In genomic region chr4:117068035-117068434, GRCm38 (mm10) we compare ENCODE assay signal across 26 mouse cellular contexts. TPM values are rescaled to one million over a fixed set of nuclear protein-coding genes. Genes with fewer than 3 reads are reported as not detected.
DNase-seq lines count a peak whose midpoint lies in the region; ATAC-seq and TF ChIP-seq lines count a peak whose summit lies in the region.
"Had no signal": no experiment of that assay in that cellular context is flagged by ENCODE, and none has a peak within 500 bp of the region (broad histone marks: within the 10 kb centered on the region; RNA-seq: fewer than 3 reads in every experiment).

No protein-coding gene starts in this region.

- no peak overlapping the region for H3K4me3 ChIP-seq in gastrocnemius, adult 2 months
- H3K4me3 ChIP-seq in liver, postnatal 0 days (ENCODE audit: low read depth, low read length), result no peak overlapping the region
- H3K4me3 ChIP-seq in liver, embryonic 12.5 days, result no peak overlapping the region
- H3K4me3 ChIP-seq: embryonic facial prominence, embryonic 10.5 days; embryonic facial prominence, embryonic 12.5 days; forebrain, embryonic 13.5 days; forebrain, embryonic 15.5 days had no signal

- H3K4me2 ChIP-seq in liver, postnatal 0 days (ENCODE audit: low read depth, low read length), result no peak overlapping the region
- no peak overlapping the region for H3K4me2 ChIP-seq in liver, embryonic 12.5 days
- H3K4me2 ChIP-seq: embryonic facial prominence, embryonic 12.5 days; forebrain, embryonic 13.5 days; forebrain, embryonic 15.5 days had no signal

- H3K9ac ChIP-seq in liver, postnatal 0 days (replicated peaks), result no peak overlapping the region
- H3K9ac ChIP-seq in liver, embryonic 12.5 days, result no peak overlapping the region
- H3K9ac ChIP-seq: embryonic facial prominence, embryonic 12.5 days; forebrain, embryonic 13.5 days; forebrain, embryonic 15.5 days had no signal

- peak overlapping the region; percentile 51; the same call in 1 of the 2 replicates for H3K27ac ChIP-seq in gastrocnemius, adult 2 months
- H3K27ac ChIP-seq in liver, postnatal 0 days (ENCODE audit: low read depth), result no peak overlapping the region
- no peak overlapping the region for H3K27ac ChIP-seq in liver, embryonic 12.5 days
- H3K27ac ChIP-seq: embryonic facial prominence, embryonic 10.5 days; embryonic facial prominence, embryonic 12.5 days; forebrain, embryonic 13.5 days; forebrain, embryonic 15.5 days had no signal

- no peaks in the 10 kb centered on the region for H3K9me3 ChIP-seq in liver, postnatal 0 days (ENCODE audit: low read length)
- no peaks in the 10 kb centered on the region for H3K9me3 ChIP-seq in liver, embryonic 12.5 days (replicated peaks)
- H3K9me3 ChIP-seq: embryonic facial prominence, embryonic 10.5 days; embryonic facial prominence, embryonic 12.5 days; forebrain, embryonic 13.5 days; forebrain, embryonic 15.5 days; G1E had no signal

- DNase-seq in gastrocnemius, adult 2 months, result no peak
- no peak for DNase-seq in gastrocnemius, postnatal 4 days (ENCODE audit: low spot score in 2 of 2)
- peak; percentile 36 for DNase-seq in liver, postnatal 0 days
- DNase-seq in yolk sac, embryonic 10.5 days (ENCODE audit: low spot score), result peak; percentile 42
- DNase-seq: adrenal gland, adult 8-10 months; adrenal gland, postnatal 14 days; adrenal gland, postnatal 36 days; B cell, adult 2 months; cerebellum, adult 11-12 months; cerebellum, adult 2 months; cerebellum, adult 9-10 months; cerebellum, postnatal 10 days; cerebellum, postnatal 25 days had no signal

- TF ChIP-seq EP300 in liver, postnatal 0 days (IDR thresholded peaks at IDR 0.05; ENCODE audit: low read depth), result no peak

- intact Hi-C loops in gastrocnemius, adult 2 months (cut with DNase I), result no loop called here

- H3K4me1 ChIP-seq in liver, postnatal 0 days (ENCODE audit: insufficient read depth), result no peaks in the 10 kb centered on the region
- peaks cover 19% of the 10 kb centered on the region for H3K4me1 ChIP-seq in liver, embryonic 12.5 days
- H3K4me1 ChIP-seq: embryonic facial prominence, embryonic 12.5 days; forebrain, embryonic 15.5 days had no signal

- H3K27me3 ChIP-seq in liver, postnatal 0 days (ENCODE audit: insufficient read depth, low read length), result no peaks in the 10 kb centered on the region
- H3K27me3 ChIP-seq in liver, embryonic 12.5 days (replicated peaks), result no peaks in the 10 kb centered on the region
- H3K27me3 ChIP-seq: CH12.LX; embryonic facial prominence, embryonic 12.5 days; forebrain, embryonic 13.5 days; forebrain, embryonic 15.5 days; Patski had no signal

- 68% methylated on average over 7 of the region's 7 CpGs for WGBS in liver, postnatal 0 days (ENCODE audit: insufficient replicate concordance)
- 80% methylated on average over 7 of the region's 7 CpGs for WGBS in liver, embryonic 12.5 days (ENCODE audit: insufficient replicate concordance)

- H3K36me3 ChIP-seq in liver, postnatal 0 days (replicated peaks; ENCODE audit: insufficient read depth, low read length), result peaks cover 25% of the 10 kb centered on the region
- peaks cover 98% of the 10 kb centered on the region for H3K36me3 ChIP-seq in liver, embryonic 12.5 days

- ATAC-seq in liver, postnatal 0 days, result peak; percentile 90
- no peak for ATAC-seq in liver, embryonic 12.5 days
- no peak for ATAC-seq in megakaryocyte, adult 5-6 weeks (ENCODE audit: poor library complexity, severe bottlenecking)
- ATAC-seq: activated CD4-positive, CD25-positive, alpha-beta regulatory T cell, adult 4 months; CD4-positive, CD25-positive, alpha-beta regulatory T cell, adult 4 months; forebrain, embryonic 13.5 days; forebrain, embryonic 15.5 days; Patski had no signal

- TF ChIP-seq CTCF in gastrocnemius, adult 2 months (IDR thresholded peaks at IDR 0.05), result no peak
- no peak for TF ChIP-seq CTCF in liver, postnatal 0 days (IDR thresholded peaks at IDR 0.05; ENCODE audit: low read depth)

RNA-seq across cellular contexts. Expression of gene Ptch2, which starts 27.8 kb away (rescaled TPM):
- total RNA-seq in gastrocnemius, adult 2 months (2021), result under 1 TPM; 0.22 to 0.54 TPM
- total RNA-seq in gastrocnemius, postnatal 4 days (2021), result 10 to 100 TPM; 10.4 to 12.8 TPM
- 0.43 and 0.52 TPM in 2 replicates for polyA plus RNA-seq in liver, postnatal 0 days (2015; fragmentation: Nextera tagmentation; extraction: Ambion mirVana)
- 1.3 and 1.4 TPM in 2 replicates for polyA plus RNA-seq in liver, embryonic 12.5 days (2016; fragmentation: Nextera tagmentation; extraction: Ambion mirVana)
- 0.13 and 0.34 TPM in 2 replicates for total RNA-seq in megakaryocyte, adult 5-6 weeks (2015)
- total RNA-seq in megakaryocyte, adult 5-6 weeks (2017), result 0.08 and 0.11 TPM in 2 replicates
- polyA plus RNA-seq: activated CD4-positive, CD25-positive, alpha-beta regulatory T cell, adult 4 months; G1E had no signal

RNA-seq across cellular contexts. Expression of gene Eif2b3, which starts 48.8 kb away (rescaled TPM):
- 10 to 100 TPM; 22.2 to 23.2 TPM for total RNA-seq in gastrocnemius, adult 2 months (2021)
- 10 to 100 TPM; 25.1 to 28.3 TPM for total RNA-seq in gastrocnemius, postnatal 4 days (2021)
- polyA plus RNA-seq in liver, postnatal 0 days (2015; fragmentation: Nextera tagmentation; extraction: Ambion mirVana), result 18.4 and 18.5 TPM in 2 replicates
- 55.2 and 55.3 TPM in 2 replicates for polyA plus RNA-seq in liver, embryonic 12.5 days (2016; fragmentation: Nextera tagmentation; extraction: Ambion mirVana)
- total RNA-seq in megakaryocyte, adult 5-6 weeks (2015), result 10.9 and 18.2 TPM in 2 replicates
- total RNA-seq in megakaryocyte, adult 5-6 weeks (2017), result 11.3 and 20.2 TPM in 2 replicates

RNA-seq across cellular contexts. Expression of gene Btbd19, which starts 57.5 kb away (rescaled TPM):
- total RNA-seq in gastrocnemius, adult 2 months (2021), result 1 to 10 TPM; 2.3 to 2.5 TPM
- total RNA-seq in gastrocnemius, postnatal 4 days (2021), result 1 to 10 TPM; 6.2 to 8.8 TPM
- 2.3 and 2.5 TPM in 2 replicates for polyA plus RNA-seq in liver, postnatal 0 days (2015; fragmentation: Nextera tagmentation; extraction: Ambion mirVana)
- polyA plus RNA-seq in liver, embryonic 12.5 days (2016; fragmentation: Nextera tagmentation; extraction: Ambion mirVana), result 6.4 and 7.1 TPM in 2 replicates
- 5.3 and 5.9 TPM in 2 replicates for total RNA-seq in megakaryocyte, adult 5-6 weeks (2015)
- total RNA-seq in megakaryocyte, adult 5-6 weeks (2017), result 10.4 and 11.1 TPM in 2 replicates

RNA-seq across cellular contexts. Expression of gene Tctex1d4, which starts 58.6 kb away (rescaled TPM):
- not detected for total RNA-seq in gastrocnemius, adult 2 months (2021)
- under 1 TPM in 1 of 2 experiments, not detected in 1; 0.47 TPM for total RNA-seq in gastrocnemius, postnatal 4 days (2021)
- 0.33 TPM in 1 of 2 replicates, not detected in the other for polyA plus RNA-seq in liver, postnatal 0 days (2015; fragmentation: Nextera tagmentation; extraction: Ambion mirVana)
- not detected in 2 replicates for polyA plus RNA-seq in liver, embryonic 12.5 days (2016; fragmentation: Nextera tagmentation; extraction: Ambion mirVana)
- 2.1 TPM in 1 of 2 replicates, not detected in the other for total RNA-seq in megakaryocyte, adult 5-6 weeks (2015)
- total RNA-seq in megakaryocyte, adult 5-6 weeks (2017), result 0.53 and 2.8 TPM in 2 replicates
- total RNA-seq: adrenal gland, adult 18-20 months; adrenal gland, adult 8-10 months; adrenal gland, postnatal 14 days; adrenal gland, postnatal 36 days had no signal
- polyA plus RNA-seq: embryonic facial prominence, embryonic 10.5 days; embryonic facial prominence, embryonic 12.5 days; forebrain, embryonic 11.5 days; forebrain, embryonic 13.5 days had no signal

Comparison
In these comparisons a context has a peak if more than half of its experiments do, and no peak if none do; other contexts are left out.
1. RNA of gene Ptch2, which starts 27.8 kb away (total RNA-seq): 10.4 to 12.8 TPM in gastrocnemius, postnatal 4 days; 0.22 to 0.54 TPM in gastrocnemius, adult 2 months and 0.08 to 0.34 TPM in megakaryocyte, adult 5-6 weeks; every median in the first group is over 4 times any median in the second.
2. DNase-seq: peak in liver, postnatal 0 days (single experiment) and yolk sac, embryonic 10.5 days (single experiment); none in gastrocnemius, adult 2 months (single experiment) and gastrocnemius, postnatal 4 days (0 of 2).